Mouse (Mus musculus): ENCODE measurements around the gene Lama2.

The Lama2 gene

DNA sequence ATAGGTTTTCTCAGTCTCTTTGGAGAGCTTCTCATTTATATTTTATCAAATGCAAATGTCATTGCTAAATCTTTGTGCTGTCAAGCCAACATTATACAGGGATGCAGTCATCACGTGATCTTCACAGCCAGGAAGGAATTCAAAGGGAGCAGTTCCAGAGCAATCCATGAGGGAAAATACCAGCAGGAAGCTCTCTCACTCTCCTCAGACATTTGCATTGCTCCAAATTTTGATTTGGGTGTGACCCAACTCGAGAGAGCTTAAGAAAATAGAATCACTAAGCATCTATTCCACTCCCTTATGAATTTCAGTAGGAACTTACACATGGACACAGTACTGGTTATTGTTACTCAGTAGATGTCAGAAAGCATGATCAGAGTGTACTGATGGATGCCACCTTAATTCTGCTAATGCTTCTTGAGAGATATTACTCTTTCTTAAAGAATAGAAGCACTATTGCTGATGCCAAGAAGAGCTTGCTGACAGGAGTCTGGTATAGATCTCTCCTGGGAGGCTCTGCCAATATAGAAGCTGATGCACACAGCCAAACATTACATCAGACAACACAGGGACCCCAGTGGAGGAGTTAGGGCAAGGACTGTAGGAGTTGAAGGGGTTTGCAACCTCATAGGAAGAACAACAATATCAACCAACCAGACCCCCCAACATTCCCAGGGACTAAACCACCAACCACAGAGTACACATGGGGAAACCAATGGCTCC lies 236.5 kb downstream of the Lama2 start:
- DNase-seq: no peak

DNA sequence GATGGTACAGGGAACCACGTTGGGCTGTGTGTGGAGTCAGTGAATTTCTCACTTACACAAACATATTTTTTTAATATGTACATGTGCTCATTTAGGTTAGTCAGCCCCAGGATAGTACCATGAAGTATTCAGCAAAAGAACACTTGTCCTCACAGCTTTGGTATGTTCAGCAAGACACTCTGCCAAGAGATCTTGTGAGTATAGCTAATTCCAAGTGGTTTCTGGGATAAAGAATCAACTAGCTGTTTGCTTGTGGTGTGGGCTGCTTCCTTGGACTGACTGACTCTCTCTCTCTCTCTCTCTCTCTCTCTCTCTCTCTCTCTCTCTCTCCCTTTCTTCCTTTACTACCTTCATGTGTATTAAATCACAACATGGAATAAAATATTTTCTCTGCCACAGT lies 241.3 kb downstream of the Lama2 start:
- DNase-seq: no peak

DNA sequence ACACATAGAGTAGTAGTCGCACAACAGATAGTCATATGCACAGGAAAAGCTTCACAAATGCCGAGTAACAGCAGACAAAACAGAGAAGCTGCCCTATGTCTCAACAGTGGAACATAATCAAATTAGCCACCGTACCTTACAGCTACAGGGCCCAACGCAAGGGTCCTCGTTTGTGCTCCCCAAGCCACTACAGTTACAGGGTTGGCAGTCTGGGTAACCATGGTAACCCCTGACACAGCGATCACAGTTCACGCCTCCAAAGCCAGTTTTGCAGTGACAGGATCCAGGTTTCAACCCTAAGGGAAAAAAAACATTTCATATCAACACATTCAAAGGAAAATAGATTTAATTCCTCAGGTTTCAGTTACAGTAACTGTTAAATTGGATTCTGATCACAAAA lies 275.3 kb downstream of the Lama2 start:
- DNase-seq: no peak

DNA sequence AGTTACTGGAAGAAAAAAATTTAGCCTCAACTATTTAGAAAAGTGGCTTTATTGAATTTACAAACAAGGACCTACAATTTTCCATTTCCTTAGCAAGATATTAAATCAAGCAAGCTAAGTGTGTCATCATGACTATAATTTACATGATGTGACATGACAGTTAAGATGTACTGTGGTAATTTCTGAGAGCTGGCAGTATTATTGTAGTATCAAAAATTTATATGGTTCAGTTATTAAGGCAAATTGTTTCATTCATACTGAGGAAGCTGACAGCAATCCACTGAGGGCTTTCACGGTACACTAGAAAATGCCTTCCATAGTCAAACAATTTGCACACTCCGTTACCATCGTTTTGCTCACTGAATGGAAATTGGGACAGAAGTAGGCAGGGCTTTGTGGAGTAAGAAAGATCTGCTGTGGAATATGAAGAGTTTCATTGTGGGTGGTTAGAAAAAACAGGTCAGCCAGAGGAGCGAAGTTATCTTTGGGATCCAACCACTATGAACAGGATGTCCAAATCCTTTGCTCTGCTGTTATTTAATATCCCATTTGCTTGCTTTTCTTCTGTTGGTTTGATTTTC lies 297.1 kb downstream of the Lama2 start:
- DNase-seq: no peak

DNA sequence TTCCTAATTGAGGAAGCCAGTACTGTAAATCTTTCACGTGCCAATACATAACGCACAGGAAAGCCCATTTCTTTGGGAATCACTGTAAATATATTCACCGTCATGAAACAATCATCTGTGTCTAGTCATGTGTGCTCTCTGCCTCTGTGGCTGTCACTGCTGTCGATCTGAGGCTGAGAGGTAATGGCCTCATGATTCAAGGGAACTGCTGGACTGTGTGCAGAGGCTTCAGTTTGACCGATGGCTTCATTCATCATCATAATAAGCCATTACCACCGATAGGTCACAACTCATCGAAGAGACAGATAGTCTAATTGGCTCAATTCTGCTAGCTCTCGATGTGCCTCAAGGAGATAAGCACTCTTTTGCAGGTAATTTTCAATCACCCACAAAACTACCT lies 312.1 kb downstream of the Lama2 start:
- DNase-seq: no peak

GRCm38 (mm10) chr10:27305301-27305700 lies 314.3 kb downstream of the Lama2 start:
- no peak for DNase-seq

DNA sequence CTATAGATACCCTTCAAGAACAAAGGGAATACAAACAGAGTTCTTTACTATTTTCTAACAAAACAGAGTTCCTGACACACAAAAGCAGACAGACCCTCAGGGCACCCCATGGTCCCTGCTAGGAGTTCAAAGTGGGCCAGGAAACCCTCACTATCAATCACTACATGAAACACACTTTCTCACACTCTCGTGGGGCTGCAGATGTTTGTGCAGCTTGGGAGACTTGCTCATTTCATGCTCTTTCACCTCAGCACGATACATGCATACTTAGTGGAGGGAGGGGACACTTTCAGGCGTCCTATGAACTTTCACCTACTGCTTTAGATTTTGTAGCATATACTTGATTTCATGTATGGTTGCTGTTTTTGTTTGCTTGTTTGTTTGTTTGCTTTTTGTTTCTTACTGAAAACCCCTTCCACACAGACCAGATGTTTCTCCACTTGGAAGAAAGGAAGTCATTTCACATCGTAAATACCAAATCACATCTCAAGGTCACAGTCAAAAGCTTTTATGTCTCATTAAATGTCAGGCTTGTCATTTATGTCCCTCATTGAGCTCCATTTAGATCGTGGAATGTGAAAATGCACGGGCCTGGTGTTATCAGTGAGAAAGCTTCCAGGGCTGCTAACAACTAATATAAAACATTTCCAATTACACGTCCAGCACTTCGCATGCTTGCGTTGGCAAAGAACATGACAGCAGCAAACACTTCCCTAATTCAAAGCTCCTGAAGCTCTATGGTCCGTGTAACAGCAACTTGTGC lies 334.3 kb downstream of the Lama2 start:
- DNase-seq: no peak

GRCm38 (mm10) chr10:27267432-27267831 lies 352.1 kb downstream of the Lama2 start:
- no peak for DNase-seq

GRCm38 (mm10) chr10:27265812-27266211 lies 353.7 kb downstream of the Lama2 start:
- DNase-seq: no peak

GRCm38 (mm10) chr10:27264713-27265112 lies 354.8 kb downstream of the Lama2 start:
- DNase-seq: no peak

DNA sequence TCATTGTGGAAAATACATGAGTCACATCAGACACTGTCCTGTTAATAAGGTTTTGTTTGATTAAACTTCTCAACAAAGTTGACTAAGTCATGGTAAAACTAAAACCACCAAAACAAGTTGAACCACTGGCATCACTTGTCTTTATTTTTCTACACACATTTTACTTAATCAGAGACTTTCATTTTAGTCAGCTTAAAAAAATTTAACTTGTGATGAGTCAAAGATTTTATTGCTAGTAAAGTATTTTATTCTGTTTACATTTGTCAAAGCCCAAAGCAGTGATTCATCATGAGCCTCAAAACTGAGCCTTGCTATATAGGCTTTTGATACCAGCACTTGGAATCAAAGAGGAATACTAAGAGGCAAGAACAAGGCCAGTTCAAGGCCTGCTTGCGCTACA lies 369.8 kb downstream of the Lama2 start:
- DNase-seq: no peak

DNA sequence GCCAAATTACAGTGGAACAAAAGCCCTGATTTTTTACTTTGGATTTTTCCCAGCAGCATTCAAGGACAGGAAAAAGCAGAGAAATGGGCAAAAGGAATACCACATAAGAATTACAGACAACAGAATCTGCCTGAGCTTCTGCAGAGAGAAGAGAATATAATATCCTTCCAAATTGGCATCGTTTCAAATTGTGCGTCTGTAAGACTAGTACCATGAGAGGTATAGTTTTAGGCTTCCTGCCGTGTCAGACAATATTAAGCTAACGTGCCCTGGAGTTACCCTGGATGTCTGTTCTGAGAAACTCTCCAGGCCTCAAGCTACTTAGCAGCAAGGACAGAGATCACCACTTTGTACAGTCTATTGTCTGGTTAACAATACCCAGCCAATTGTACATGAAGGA lies 384.8 kb downstream of the Lama2 start:
- no peak for DNase-seq

- no peak for DNase-seq
Observed at GRCm38 (mm10) chr10:27233577-27233976, 386.0 kb downstream of the Lama2 start.

DNA sequence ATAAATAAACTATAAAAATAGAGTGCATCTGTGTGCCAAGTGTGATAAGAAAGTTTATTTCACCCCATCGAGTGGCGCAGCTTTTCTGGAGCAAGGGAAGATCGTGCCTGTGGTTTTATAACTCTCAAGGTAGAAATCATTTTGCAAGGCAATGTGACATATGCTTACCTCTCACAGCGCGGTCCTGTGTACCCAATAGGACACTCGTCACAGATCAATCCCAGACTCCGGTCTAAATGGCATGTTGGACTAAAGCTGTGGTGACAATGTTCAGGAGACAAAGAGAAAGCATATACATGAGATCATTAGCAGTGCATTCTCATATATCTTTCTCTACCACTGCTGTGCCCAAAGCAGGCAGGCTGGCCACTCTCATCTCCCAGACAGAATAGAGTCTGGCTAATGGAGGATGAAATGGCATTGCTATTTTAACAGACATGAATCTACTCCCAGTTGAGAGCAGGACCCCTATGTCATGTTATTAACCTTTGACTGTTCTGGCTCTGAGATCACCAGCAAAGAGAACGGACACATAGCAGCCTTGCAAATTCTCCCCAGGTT lies 395.7 kb downstream of the Lama2 start:
- no peak for DNase-seq

DNA sequence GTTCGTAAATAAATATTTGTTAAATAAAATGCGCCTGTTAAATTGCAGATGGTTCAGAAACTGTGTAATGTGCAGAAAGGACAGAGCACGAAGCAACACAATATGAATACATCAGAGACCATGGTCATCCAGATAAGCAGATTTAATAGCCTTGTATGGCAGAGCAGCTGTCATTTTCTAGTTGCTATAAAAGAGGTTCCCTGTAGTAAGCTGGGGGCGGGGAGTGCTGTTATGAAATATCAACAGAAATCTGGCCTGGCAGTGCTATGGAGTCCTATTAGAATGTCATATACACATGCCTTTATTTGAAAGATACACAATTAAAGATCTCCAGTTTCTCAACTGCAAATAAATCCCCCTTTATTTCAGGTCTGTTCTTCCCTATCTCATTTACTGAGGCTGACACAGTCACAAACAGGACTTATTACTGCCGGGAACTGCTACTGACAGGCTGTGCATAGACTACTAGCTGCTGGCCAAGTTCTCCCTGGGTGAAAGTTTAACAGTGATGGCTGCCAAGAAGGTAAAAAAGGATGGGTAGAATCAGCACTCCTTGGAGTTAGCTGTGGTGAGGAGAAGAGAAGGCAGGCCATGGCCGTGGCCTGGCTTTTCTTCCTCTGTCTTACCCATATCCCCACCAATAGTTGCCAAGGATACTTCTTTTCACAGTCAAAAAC lies 396.8 kb downstream of the Lama2 start:
- no peak for DNase-seq

- no peak for DNase-seq
Observed at GRCm38 (mm10) chr10:27219698-27220097, 399.9 kb downstream of the Lama2 start.

DNA sequence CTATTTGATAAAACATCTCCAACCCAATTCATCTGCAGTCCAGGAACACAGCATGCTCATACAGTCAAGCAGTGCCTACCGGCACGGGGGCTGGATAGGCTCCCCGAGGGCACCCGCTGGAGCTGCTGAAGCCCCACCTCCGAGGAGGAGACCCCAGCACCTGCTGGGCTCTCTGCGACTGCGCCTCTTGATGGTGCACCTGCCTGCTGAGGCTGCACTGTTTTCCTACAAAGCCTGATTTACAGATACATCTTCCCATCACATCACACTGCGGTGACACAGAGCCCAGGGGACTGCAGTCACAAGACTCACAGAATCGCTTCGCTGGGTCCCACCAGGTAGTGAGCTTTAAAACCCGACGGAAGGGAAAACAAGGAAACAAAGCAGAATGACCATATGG lies 412.2 kb downstream of the Lama2 start:
- no peak for DNase-seq

- DNase-seq: no peak
Observed at GRCm38 (mm10) chr10:27198443-27198842, 421.1 kb downstream of the Lama2 start.

- DNase-seq: no peak
Observed at GRCm38 (mm10) chr10:27193986-27194908, 425.3 kb downstream of the Lama2 start.

- no peak for DNase-seq
Observed at GRCm38 (mm10) chr10:27188630-27189365, 430.8 kb downstream of the Lama2 start.

- no peak for DNase-seq
Observed at GRCm38 (mm10) chr10:27184185-27184584, 435.4 kb downstream of the Lama2 start.

Measured in lung, postnatal 4 days (tissue).